Mouse (Mus musculus) liver, adult 2 months (tissue): Measurements from ENCODE around the gene Apoh. TPM values are rescaled to one million over a fixed set of nuclear protein-coding genes. Genes with fewer than 3 reads are reported as not detected.

Source experiments
- DNase-seq: peaks from one replicate; pipeline ENCODE4 v3.0.0-alpha.2; 2011; ENCODE audit warnings: low read depth, low spot score; ENCODE audit errors: extremely low read depth
- H3K27ac ChIP-seq: fragments of 200-500 bp; replicated peaks from 2 replicates; pipeline ENCODE4 v1.5.1; 2012; ENCODE audit warnings: low read depth, mild to moderate bottlenecking, control low read depth, inconsistent platforms, low read length; ENCODE audit not compliant: insufficient read depth
- H3K27me3 ChIP-seq: fragments of 200-500 bp; 2 replicates; pipeline ENCODE4 v1.6.1; 2012; ENCODE audit warnings: mild to moderate bottlenecking, moderate library complexity, low read length, inconsistent platforms; ENCODE audit not compliant: control insufficient read depth, insufficient read depth
- H3K36me3 ChIP-seq: fragments of 200-500 bp; 2 replicates; pipeline ENCODE4 v1.6.1; 2012; ENCODE audit warnings: low read length, inconsistent platforms; ENCODE audit not compliant: control insufficient read depth, insufficient read depth
- H3K4me1 ChIP-seq: fragments of 200-500 bp; 2 replicates; pipeline ENCODE4 v1.6.1; 2011; ENCODE audit warnings: low read length; ENCODE audit not compliant: control insufficient read depth, insufficient read depth
- H3K4me3 ChIP-seq: fragments of 200-500 bp; 2 replicates; pipeline ENCODE4 v1.5.1; 2011; ENCODE audit warnings: low read depth, mild to moderate bottlenecking, control low read depth, low read length, moderate library complexity; ENCODE audit not compliant: insufficient read depth
- H3K79me2 ChIP-seq: fragments of 200-500 bp; 2 replicates; pipeline ENCODE4 v1.6.1; 2012; ENCODE audit warnings: inconsistent platforms, mild to moderate bottlenecking, low read length, moderate library complexity; ENCODE audit not compliant: control insufficient read depth, insufficient read depth
- H3K9ac ChIP-seq: fragments of 200-500 bp; 2 replicates; pipeline ENCODE4 v1.6.1; 2012; ENCODE audit warnings: low read depth, mild to moderate bottlenecking, control low read depth, inconsistent platforms, low read length
- CTCF ChIP-seq: fragments of 200-500 bp; IDR thresholded peaks from 2 replicates; pipeline ENCODE4 v1.5.1; 2011; ENCODE audit warnings: low read depth, low read length, control low read depth
- POLR2A ChIP-seq: fragments of 200-500 bp; IDR thresholded peaks from 2 replicates; pipeline ENCODE4 v1.6.1; 2011; ENCODE audit warnings: low read length, control low read depth; ENCODE audit not compliant: insufficient read depth; ENCODE audit errors: extremely low read depth
- WGBS: fragments of 180-500 bp; shearing (Covaris S2); methylation state at CpG from one replicate; pipeline ENCODE4 v1.1.7; 2018; 5-methylcytosine and 5-hydroxymethylcytosine counted together
- polyA plus RNA-seq: library from polyadenylated mRNA; depleted of rRNA; stranded (reverse); fragments of >200 nt; gene quantifications from 2 replicates; pipeline ENCODE4 v1.2.3, GENCODE M21; 2012
- total RNA-seq: library from RNA; depleted of rRNA; stranded (reverse); fragments of >200 nt; gene quantifications from 2 replicates; pipeline ENCODE4 v1.2.3, GENCODE M21; 2014

Apoh gene
- total and polyA plus RNA-seq, 2 experiments, result 2,235 to 3,004 TPM

DNA sequence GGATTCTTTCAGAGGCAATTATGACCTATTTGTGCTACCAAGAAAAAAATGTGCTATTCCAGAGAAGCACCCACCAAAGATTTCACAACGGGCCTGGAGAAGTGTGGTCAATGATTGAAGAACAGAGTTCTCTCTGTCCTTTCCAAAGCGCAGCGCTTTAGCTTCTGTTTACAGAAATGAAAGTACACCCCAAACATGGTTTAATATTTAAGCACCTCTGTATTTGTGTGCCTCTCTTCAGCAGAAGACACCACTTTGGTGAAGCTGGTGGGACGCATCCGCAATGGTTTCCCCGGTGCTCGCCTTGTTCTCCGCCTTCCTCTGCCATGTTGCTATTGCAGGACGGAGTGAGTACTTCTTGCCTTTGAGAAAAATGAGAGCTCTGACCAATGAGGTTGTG lies 51.9 kb downstream of the Apoh start:
- Histone ChIP-seq H3K4me3 (peak overlapping the region; percentile 69), H3K9ac (peak overlapping the region; percentile 85)

GRCm38 (mm10) chr11:108396076-108396829 lies 53.1 kb downstream of the Apoh start:
- 15% methylated on average over 7 of the region's 7 CpGs for WGBS
- Histone ChIP-seq H3K27me3 (no peaks in the 10 kb centered on the region), H3K79me2 (no peaks in the 10 kb centered on the region; the same call in 1 of the 2 replicates), H3K4me3 (peak overlapping the region; percentile 69), H3K4me1 (peaks cover 26% of the 10 kb centered on the region), H3K27ac (peak overlapping the region; percentile 94), H3K36me3 (peaks cover 18% of the 10 kb centered on the region), H3K9ac (peak overlapping the region; percentile 84)
- no peak for TF ChIP-seq POLR2A
- no peak for TF ChIP-seq CTCF
- DNase-seq, result peak; percentile 95

More for the DNA sequence above, 51.9 kb downstream of the Apoh start:
- peak; percentile 99 for DNase-seq
- 22% methylated on average over 9 of the region's 9 CpGs for WGBS
- Histone ChIP-seq H3K79me2 (no peaks in the 10 kb centered on the region; the same call in 1 of the 2 replicates), H3K27ac (peak overlapping the region; percentile 94), H3K4me1 (peaks cover 26% of the 10 kb centered on the region), H3K27me3 (no peaks in the 10 kb centered on the region), H3K36me3 (peaks cover 18% of the 10 kb centered on the region)
- TF ChIP-seq POLR2A, result peak; percentile 88
- TF ChIP-seq CTCF, result no peak

DNA sequence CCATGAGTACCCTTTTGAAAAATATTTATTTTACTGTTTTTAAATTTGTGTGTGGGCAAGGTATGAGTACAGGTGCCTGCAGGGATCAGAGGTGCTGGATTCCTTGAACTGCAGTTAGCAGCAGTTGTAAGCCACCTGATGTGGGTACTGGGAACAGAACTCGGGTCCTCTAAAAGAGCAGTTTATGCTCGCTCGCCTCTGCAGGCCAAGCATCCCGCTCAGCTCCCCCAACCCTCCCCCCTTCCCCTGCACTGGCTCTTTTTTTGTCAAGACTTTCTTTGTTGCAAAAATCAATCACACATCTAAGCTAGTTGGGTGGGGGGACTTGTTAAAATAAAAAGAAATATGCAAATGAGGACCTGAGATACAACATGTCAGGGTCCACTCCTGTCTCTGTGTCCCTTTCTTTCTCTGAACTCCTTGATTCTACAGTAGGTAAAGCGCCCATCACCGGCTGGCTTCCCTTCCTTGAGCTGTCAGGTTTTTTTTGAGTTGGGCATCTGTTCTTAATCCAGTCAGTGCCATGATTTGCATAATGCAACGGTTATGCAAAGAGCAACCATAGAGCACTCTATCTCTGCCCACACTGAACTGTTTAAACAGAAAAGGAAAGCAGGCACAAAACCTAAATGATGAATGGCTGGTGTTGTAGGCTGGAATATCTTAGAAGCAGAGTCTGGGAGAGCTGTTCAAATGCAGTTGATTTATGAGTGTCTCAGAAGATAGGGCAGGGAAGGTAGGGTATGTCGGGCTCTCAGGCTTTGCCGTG lies 66.9 kb downstream of the Apoh start:
- no peaks in the 10 kb centered on the region for H3K79me2 ChIP-seq
- H3K27me3 ChIP-seq, result no peaks in the 10 kb centered on the region
- H3K4me3 ChIP-seq, result no peak overlapping the region
- DNase-seq, result no peak
- H3K36me3 ChIP-seq, result peaks cover 79% of the 10 kb centered on the region
- peaks cover 11% of the 10 kb centered on the region; the same call in 1 of the 2 replicates for H3K4me1 ChIP-seq
- no peak overlapping the region for H3K9ac ChIP-seq
- TF ChIP-seq CTCF, result no peak
- TF ChIP-seq POLR2A, result no peak
- H3K27ac ChIP-seq, result no peak overlapping the region
- WGBS, result 78% methylated on average over 8 of the region's 9 CpGs

- no peaks in the 10 kb centered on the region for H3K79me2 ChIP-seq
- H3K27ac ChIP-seq, result no peak overlapping the region
- no peak overlapping the region for H3K4me3 ChIP-seq
- H3K27me3 ChIP-seq, result no peaks in the 10 kb centered on the region
- peaks cover 30% of the 10 kb centered on the region for H3K36me3 ChIP-seq
- no peak for DNase-seq
- 73% methylated on average over 1 of the region's 1 CpGs for WGBS
- no peak overlapping the region for H3K9ac ChIP-seq
- H3K4me1 ChIP-seq, result 0 out of 2 replicates have a peak, but pooled peaks cover 3% of the 10 kb centered on the region
- TF ChIP-seq POLR2A, result no peak
- no peak for TF ChIP-seq CTCF
Observed at GRCm38 (mm10) chr11:108416360-108416759, 73.2 kb downstream of the Apoh start.

DNA sequence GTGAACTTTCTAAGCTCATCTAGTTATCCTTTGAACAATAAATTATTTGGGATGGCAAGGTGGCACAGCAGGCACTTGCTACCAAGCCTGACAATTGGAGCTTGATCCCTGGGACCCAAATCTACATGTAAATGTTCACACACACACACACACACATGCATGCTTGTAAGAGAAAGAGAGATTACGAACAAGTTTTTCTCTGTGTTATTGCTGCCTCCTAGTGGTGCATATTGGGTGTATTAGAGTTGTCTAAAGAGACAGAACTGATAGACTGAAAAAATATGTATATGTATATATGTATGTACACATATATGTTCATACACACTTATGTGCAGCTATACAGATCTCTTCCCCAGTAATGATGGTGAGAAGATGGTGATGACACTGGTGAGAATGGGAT lies 75.4 kb downstream of the Apoh start:
- peaks cover 12% of the 10 kb centered on the region for H3K36me3 ChIP-seq
- no peak for TF ChIP-seq POLR2A
- TF ChIP-seq CTCF, result peak; percentile 38; the same call in 1 of the 2 replicates
- H3K4me1 ChIP-seq, result no peaks in the 10 kb centered on the region
- no peak overlapping the region for H3K9ac ChIP-seq
- peak; percentile 54 for DNase-seq
- no peaks in the 10 kb centered on the region for H3K79me2 ChIP-seq
- H3K27me3 ChIP-seq, result no peaks in the 10 kb centered on the region
- H3K27ac ChIP-seq, result no peak overlapping the region
- 10% methylated on average over 1 of the region's 1 CpGs for WGBS
- no peak overlapping the region for H3K4me3 ChIP-seq

GRCm38 (mm10) chr11:108419242-108419641 lies 76.1 kb downstream of the Apoh start:
- no peak overlapping the region for H3K4me3 ChIP-seq
- DNase-seq, result no peak

More at GRCm38 (mm10) chr11:108419242-108419641, 76.1 kb downstream of the Apoh start:
- H3K9ac ChIP-seq, result no peak overlapping the region
- H3K79me2 ChIP-seq, result no peaks in the 10 kb centered on the region
- WGBS, result 82% methylated on average over 6 of the region's 6 CpGs
- H3K4me1 ChIP-seq, result no peaks in the 10 kb centered on the region
- TF ChIP-seq CTCF, result no peak
- no peak for TF ChIP-seq POLR2A
- peaks cover 6% of the 10 kb centered on the region for H3K36me3 ChIP-seq
- no peak overlapping the region for H3K27ac ChIP-seq
- no peaks in the 10 kb centered on the region for H3K27me3 ChIP-seq
